Mouse (Mus musculus) limb, embryonic 15.5 days (tissue): ENCODE measurements around the gene Dalrd3. TPM values are rescaled to one million over a fixed set of nuclear protein-coding genes. Genes with fewer than 3 reads are reported as not detected.
A peak's percentile ranks its signal among the peaks of the same experiment; 100 is the strongest.

Experiments used
- ATAC-seq: fragments of 200-750 bp; cut with Nextera tagmentation; 2 replicates; pipeline ENCODE4 v1.8.0; 2017; ENCODE audit warnings: low read depth, moderate TSS enrichment; ENCODE audit not compliant: insufficient number of reproducible peaks, low FRiP score, low TSS enrichment
- H3K27ac ChIP-seq: fragments of 300-500 bp; sonication (generic); 2 replicates; pipeline ENCODE4 v1.5.1; 2015; ENCODE audit warnings: moderate library complexity, mild to moderate bottlenecking, inconsistent platforms
- H3K27me3 ChIP-seq: fragments of 300-500 bp; sonication (generic); 2 replicates; pipeline ENCODE4 v1.6.1; 2015; ENCODE audit warnings: inconsistent platforms
- H3K36me3 ChIP-seq: fragments of 300-500 bp; sonication (generic); 2 replicates; pipeline ENCODE4 v1.6.1; 2015; ENCODE audit warnings: inconsistent platforms
- H3K4me1 ChIP-seq: fragments of 300-500 bp; sonication (generic); 2 replicates; pipeline ENCODE4 v1.6.1; 2015; ENCODE audit warnings: inconsistent platforms
- H3K4me2 ChIP-seq: fragments of 300-500 bp; sonication (generic); 2 replicates; pipeline ENCODE4 v1.6.1; 2015; ENCODE audit warnings: mild to moderate bottlenecking, inconsistent platforms
- H3K4me3 ChIP-seq: fragments of 300-500 bp; sonication (generic); 2 replicates; pipeline ENCODE4 v1.5.1; 2015; ENCODE audit warnings: mild to moderate bottlenecking, inconsistent platforms
- H3K9ac ChIP-seq: fragments of 300-500 bp; sonication (generic); 2 replicates; pipeline ENCODE4 v1.6.1; 2015; ENCODE audit warnings: inconsistent platforms
- H3K9me3 ChIP-seq: fragments of 300-500 bp; sonication (generic); 2 replicates; pipeline ENCODE4 v1.6.1; 2016; ENCODE audit warnings: inconsistent platforms
- WGBS: fragments of 180-500 bp; shearing (Covaris S2); methylation state at CpG from one replicate; pipeline ENCODE4 v1.1.7; 2015; 5-methylcytosine and 5-hydroxymethylcytosine counted together
- polyA plus RNA-seq: library from polyadenylated mRNA; unstranded; fragments of >200 nt; fragmentation: Nextera tagmentation; extraction: Ambion mirVana; gene quantifications from 2 replicates; pipeline ENCODE4 v1.2.1, GENCODE M21; 2015

Gene Dalrd3
- polyA plus RNA-seq, 1 experiment from 2014 or later, result 122 TPM

GRCm38 (mm10) chr9:108575321-108576297 lies 5.9 kb downstream of the Dalrd3 start:
- Histone ChIP-seq H3K9ac (no peak overlapping the region), H3K4me1 (peaks cover 53% of the 10 kb centered on the region), H3K4me3 (no peak overlapping the region), H3K36me3 (peaks cover 55% of the 10 kb centered on the region), H3K27me3 (no peaks in the 10 kb centered on the region), H3K4me2 (no peak overlapping the region), H3K9me3 (no peaks in the 10 kb centered on the region), H3K27ac (no peak overlapping the region)
- no peak for ATAC-seq
- 86% methylated on average over 37 of the region's 37 CpGs for whole genome bisulfite sequencing

DNA sequence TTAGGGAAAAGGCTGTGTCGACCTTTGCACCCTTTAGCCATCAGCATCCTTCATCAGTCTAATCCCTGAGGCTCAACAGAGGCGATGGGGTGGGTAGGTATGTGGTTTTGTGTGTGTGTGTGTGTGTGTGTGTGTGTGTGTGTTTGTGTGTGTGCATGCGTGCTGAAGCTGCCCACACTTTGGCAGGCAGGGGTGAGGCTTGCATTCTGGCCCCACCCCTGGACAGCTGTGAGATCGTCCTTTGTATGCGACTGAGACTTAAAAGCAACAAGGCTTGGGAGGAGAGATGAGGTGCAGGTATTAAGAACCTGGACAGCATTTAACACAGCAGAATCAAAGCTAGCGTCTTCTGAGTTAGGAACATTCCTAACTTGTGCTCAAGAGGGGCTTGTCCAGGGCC lies 7.3 kb downstream of the Dalrd3 start:
- Histone ChIP-seq H3K9ac (no peak overlapping the region), H3K4me1 (peaks cover 48% of the 10 kb centered on the region), H3K36me3 (peaks cover 48% of the 10 kb centered on the region), H3K9me3 (no peaks in the 10 kb centered on the region), H3K4me2 (peak overlapping the region; percentile 69), H3K27me3 (no peaks in the 10 kb centered on the region), H3K4me3 (peak overlapping the region; percentile 73), H3K27ac (peak overlapping the region; percentile 93; the same call in 1 of the 2 replicates)
- no peak for ATAC-seq
- WGBS, result 43% methylated on average over 6 of the region's 6 CpGs

GRCm38 (mm10) chr9:108577934-108578544 lies 8.4 kb downstream of the Dalrd3 start:
- peak overlapping the region; percentile 74 for H3K9ac ChIP-seq
- peaks cover 48% of the 10 kb centered on the region for H3K4me1 ChIP-seq
- peak overlapping the region; percentile 73 for H3K4me3 ChIP-seq
- peak overlapping the region; percentile 69 for H3K4me2 ChIP-seq
- peak overlapping the region; percentile 93 for H3K27ac ChIP-seq
- under 1% methylated on average over 24 of the region's 24 CpGs for WGBS
- no peaks in the 10 kb centered on the region for H3K27me3 ChIP-seq
- H3K9me3 ChIP-seq, result no peaks in the 10 kb centered on the region
- ATAC-seq, result no peak
- peaks cover 39% of the 10 kb centered on the region for H3K36me3 ChIP-seq

DNA sequence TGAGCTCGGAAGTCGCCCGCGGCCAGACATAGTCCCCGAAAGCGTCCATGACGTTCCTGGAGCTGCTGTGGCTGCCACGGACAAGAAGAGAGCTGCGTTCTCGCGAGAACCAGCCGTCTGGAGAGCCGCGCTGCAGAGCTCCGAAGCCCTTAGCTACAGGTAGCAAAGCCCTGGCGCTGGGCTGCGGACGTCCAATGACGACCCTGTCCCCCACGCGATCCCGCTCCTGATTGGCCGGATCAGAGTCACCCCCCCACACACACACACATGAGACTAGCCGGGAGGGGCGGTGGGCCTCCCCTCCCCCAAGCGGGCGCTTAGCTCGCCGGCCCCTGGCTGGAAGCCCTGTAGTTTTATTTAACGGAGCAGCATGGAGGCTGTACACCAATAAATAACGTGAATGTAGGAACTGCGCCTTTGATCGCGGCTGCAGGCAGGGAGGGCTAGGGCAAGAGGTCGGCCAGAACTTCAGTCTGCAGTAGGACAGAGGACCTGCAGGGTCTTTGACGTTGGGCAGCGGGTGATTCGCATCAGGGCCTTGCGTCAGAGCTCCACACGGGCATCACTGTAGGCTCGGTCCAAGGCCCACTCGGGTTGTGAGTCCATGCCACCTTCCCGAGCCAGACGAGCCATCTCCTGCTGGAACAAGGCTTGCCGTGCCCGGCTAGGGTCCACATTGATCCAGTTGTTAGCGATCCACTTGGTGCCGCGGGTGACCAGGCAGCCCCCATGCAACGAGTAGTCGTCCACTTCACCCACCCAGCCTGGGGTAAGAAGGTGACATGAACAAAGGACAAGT lies 9.1 kb downstream of the Dalrd3 start, which contains the start of gene Wdr6:
Gene Wdr6, minus strand, starts transcription at position 195 of the 799 bp plus-strand sequence.
- H3K9ac ChIP-seq, result peak within 1 kb of the TSS; percentile 74
- peaks cover 46% of the 10 kb centered on the region for H3K4me1 ChIP-seq
- peak within 1 kb of the TSS; percentile 73 for H3K4me3 ChIP-seq
- WGBS, result 5% methylated on average over 51 of the region's 51 CpGs
- peak; percentile 96 for ATAC-seq
- H3K27ac ChIP-seq, result peak within 1 kb of the TSS; percentile 93
- H3K27me3 ChIP-seq, result no peaks in the 10 kb centered on the region
- no peaks in the 10 kb centered on the region for H3K9me3 ChIP-seq
- H3K4me2 ChIP-seq, result peak within 1 kb of the TSS; percentile 69
- H3K36me3 ChIP-seq, result peaks cover 35% of the 10 kb centered on the region

GRCm38 (mm10) chr9:108579344-108579690 lies 9.6 kb downstream of the Dalrd3 start:
- no peak for ATAC-seq
- Histone ChIP-seq H3K9me3 (no peaks in the 10 kb centered on the region), H3K4me3 (peak overlapping the region; percentile 73), H3K27me3 (no peaks in the 10 kb centered on the region), H3K27ac (peak overlapping the region; percentile 93), H3K36me3 (peaks cover 29% of the 10 kb centered on the region), H3K9ac (no peak overlapping the region), H3K4me1 (peaks cover 40% of the 10 kb centered on the region), H3K4me2 (peak overlapping the region; percentile 69)
- 67% methylated on average over 5 of the region's 5 CpGs for WGBS

GRCm38 (mm10) chr9:108587571-108588180 lies 18.0 kb downstream of the Dalrd3 start:
- Histone ChIP-seq H3K27ac (peak overlapping the region; percentile 69), H3K27me3 (no peaks in the 10 kb centered on the region), H3K4me2 (peak overlapping the region; percentile 29), H3K9me3 (no peaks in the 10 kb centered on the region), H3K9ac (no peak overlapping the region), H3K4me3 (no peak overlapping the region), H3K4me1 (peaks cover 17% of the 10 kb centered on the region), H3K36me3 (0 out of 2 replicates have a peak, but pooled peaks cover 4% of the 10 kb centered on the region)
- peak; percentile 80 for ATAC-seq
- WGBS, result 5% methylated on average over 14 of the region's 14 CpGs

- no peak overlapping the region for H3K4me3 ChIP-seq
- H3K4me1 ChIP-seq, result peaks cover 17% of the 10 kb centered on the region
- H3K27me3 ChIP-seq, result no peaks in the 10 kb centered on the region
- H3K27ac ChIP-seq, result no peak overlapping the region
- no peak overlapping the region for H3K4me2 ChIP-seq
- H3K36me3 ChIP-seq, result no peaks in the 10 kb centered on the region
- no peak for ATAC-seq
- H3K9ac ChIP-seq, result no peak overlapping the region
- WGBS, result 63% methylated on average over 5 of the region's 5 CpGs
- H3K9me3 ChIP-seq, result no peaks in the 10 kb centered on the region
These were observed 19.5 kb downstream of the Dalrd3 start for GRCm38 (mm10) chr9:108589229-108589628.

- Histone ChIP-seq H3K9ac (no peak overlapping the region), H3K36me3 (no peaks in the 10 kb centered on the region), H3K27me3 (no peaks in the 10 kb centered on the region), H3K4me1 (peaks cover 20% of the 10 kb centered on the region), H3K9me3 (no peaks in the 10 kb centered on the region), H3K4me3 (no peak overlapping the region), H3K27ac (no peak overlapping the region), H3K4me2 (no peak overlapping the region)
- whole genome bisulfite sequencing, result 87% methylated on average over 4 of the region's 4 CpGs
- ATAC-seq, result no peak
These were observed 21.8 kb downstream of the Dalrd3 start for GRCm38 (mm10) chr9:108591462-108591861.

- no peaks in the 10 kb centered on the region for H3K27me3 ChIP-seq
- no peak overlapping the region for H3K27ac ChIP-seq
- H3K9me3 ChIP-seq, result no peaks in the 10 kb centered on the region
- no peaks in the 10 kb centered on the region for H3K36me3 ChIP-seq
- no peak overlapping the region for H3K9ac ChIP-seq
- peaks cover 18% of the 10 kb centered on the region; the same call in 1 of the 2 replicates for H3K4me1 ChIP-seq
- whole genome bisulfite sequencing, result 80% methylated on average over 3 of the region's 3 CpGs
- ATAC-seq, result no peak
- no peak overlapping the region for H3K4me2 ChIP-seq
- no peak overlapping the region for H3K4me3 ChIP-seq
These were observed 24.7 kb downstream of the Dalrd3 start for GRCm38 (mm10) chr9:108594354-108594753.

DNA sequence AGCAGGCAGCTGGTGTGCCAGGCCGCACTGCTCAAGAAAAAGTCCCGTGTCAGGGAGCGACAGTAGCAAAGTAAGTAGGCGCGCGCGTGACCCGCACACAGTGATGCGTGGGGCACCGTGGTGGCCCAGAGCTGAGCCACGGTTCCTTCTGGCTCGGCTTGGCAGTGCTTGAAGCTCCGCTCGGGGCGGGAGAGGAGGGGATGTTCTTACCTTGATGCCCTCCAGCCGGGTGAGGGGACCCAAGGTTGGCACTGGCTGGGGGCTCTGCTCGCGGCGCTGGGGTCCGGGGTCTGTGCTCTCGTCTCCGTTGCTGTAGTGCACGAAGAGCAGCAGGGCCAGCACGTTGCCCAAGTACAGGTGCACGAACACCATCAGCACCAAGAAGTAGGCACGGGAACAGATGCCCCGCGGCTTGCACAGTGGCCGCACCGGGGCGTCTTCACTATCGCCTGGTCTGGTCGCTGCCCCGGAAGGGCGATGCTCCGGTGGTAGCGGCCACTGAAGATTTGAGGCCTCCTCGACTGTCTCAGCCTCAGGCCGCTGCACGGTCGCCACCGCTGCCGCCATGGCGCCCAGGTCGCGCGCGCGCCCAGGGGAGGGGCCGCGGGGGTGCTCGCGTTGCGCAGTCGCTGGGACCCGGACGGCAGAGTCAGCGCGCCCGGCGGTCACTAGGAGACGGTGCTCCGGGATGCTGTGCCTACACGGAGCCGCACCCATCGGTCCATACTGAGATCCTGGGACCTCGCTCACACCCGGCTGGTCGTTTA lies 27.5 kb downstream of the Dalrd3 start, which contains the start of gene P4htm:
Gene P4htm, minus strand, starts transcription at position 670 of the 767 bp plus-strand sequence.
- Histone ChIP-seq H3K36me3 (peaks cover 3% of the 10 kb centered on the region; the same call in 1 of the 2 replicates), H3K9ac (peak within 1 kb of the TSS; percentile 54), H3K4me3 (peak within 1 kb of the TSS; percentile 76), H3K27me3 (no peaks in the 10 kb centered on the region), H3K4me2 (peak within 1 kb of the TSS; percentile 91), H3K4me1 (peaks cover 18% of the 10 kb centered on the region; the same call in 1 of the 2 replicates), H3K27ac (peak within 1 kb of the TSS; percentile 17; the same call in 1 of the 2 replicates), H3K9me3 (no peaks in the 10 kb centered on the region)
- ATAC-seq, result peak; percentile 79
- 2% methylated on average over 69 of the region's 69 CpGs for WGBS
